Mouse (Mus musculus): ENCODE measurements at regions not wholly inside any gene's neighbourhood (a gene's known extent, or its start where the extent isn't known, plus 50 kb on each side); places are given as distances from the start of the nearest gene placed in this dataset.

- TF ChIP-seq GATA1 (IDR thresholded peaks at IDR 0.05; ENCODE audit: borderline replicate concordance, low read length) (no peak), FLI1 (IDR thresholded peaks at IDR 0.05; ENCODE audit: low read length) (no peak)
Measured at GRCm38 (mm10) chr12:71779418-71779817, 51.5 kb upstream of the Daam1 start.
